Mouse (Mus musculus) hindbrain, embryonic 15.5 days (tissue): ENCODE measurements around the gene Psme2. TPM values are rescaled to one million over a fixed set of nuclear protein-coding genes. Genes with fewer than 3 reads are reported as not detected.

Experiments used
- ATAC-seq: fragments of 200-750 bp; cut with Nextera tagmentation; 2 replicates; pipeline ENCODE4 v1.8.0; 2017; ENCODE audit warnings: low read depth, moderate number of reproducible peaks, moderate TSS enrichment; ENCODE audit not compliant: low FRiP score
- H3K27ac ChIP-seq: fragments of 300-500 bp; sonication (generic); replicated peaks from 2 replicates; pipeline ENCODE4 v1.5.1; 2015; ENCODE audit warnings: mild to moderate bottlenecking, inconsistent platforms
- H3K27me3 ChIP-seq: fragments of 300-500 bp; sonication (generic); 2 replicates; pipeline ENCODE4 v1.6.1; 2015; ENCODE audit warnings: control low read depth, inconsistent platforms
- H3K36me3 ChIP-seq: fragments of 300-500 bp; sonication (generic); 2 replicates; pipeline ENCODE4 v1.6.1; 2015; ENCODE audit warnings: control low read depth, inconsistent platforms
- H3K4me1 ChIP-seq: fragments of 300-500 bp; sonication (generic); replicated peaks from 2 replicates; pipeline ENCODE4 v1.6.1; 2015; ENCODE audit warnings: control low read depth, inconsistent platforms
- H3K4me2 ChIP-seq: fragments of 300-500 bp; sonication (generic); 2 replicates; pipeline ENCODE4 v1.6.1; 2015; ENCODE audit warnings: moderate library complexity, mild to moderate bottlenecking, inconsistent platforms
- H3K4me3 ChIP-seq: fragments of 300-500 bp; sonication (generic); 2 replicates; pipeline ENCODE4 v1.5.1; 2015; ENCODE audit warnings: mild to moderate bottlenecking, inconsistent platforms
- H3K9ac ChIP-seq: fragments of 300-500 bp; sonication (generic); 2 replicates; pipeline ENCODE4 v1.6.1; 2015; ENCODE audit warnings: inconsistent platforms
- H3K9me3 ChIP-seq: fragments of 300-500 bp; sonication (generic); 2 replicates; pipeline ENCODE4 v1.6.1; 2016; ENCODE audit warnings: control low read depth, inconsistent platforms
- WGBS: fragments of 180-500 bp; shearing (Covaris S2); methylation state at CpG from one replicate; pipeline ENCODE4 v1.1.7; 2015; 5-methylcytosine and 5-hydroxymethylcytosine counted together
- polyA plus RNA-seq: library from polyadenylated mRNA; unstranded; fragments of >200 nt; fragmentation: Nextera tagmentation; extraction: Ambion mirVana; gene quantifications from 2 replicates; pipeline ENCODE4 v1.2.1, GENCODE M21; 2015

Psme2 gene
- polyA plus RNA-seq: 178 and 204 TPM in 2 replicates

GRCm38 (mm10) chr14:55590748-55591330, at the start of gene Psme2:
TSS of gene Psme2 (minus strand) at chr14:55591113.
- WGBS: under 1% methylated on average over 21 of the region's 22 CpGs
- H3K27me3 ChIP-seq: no peaks in the 10 kb centered on the region
- peaks cover 26% of the 10 kb centered on the region for H3K36me3 ChIP-seq
- H3K9me3 ChIP-seq: no peaks in the 10 kb centered on the region
- H3K4me3 ChIP-seq: peak within 1 kb of the TSS; percentile 80
- H3K4me1 ChIP-seq: peaks cover 37% of the 10 kb centered on the region
- peak within 1 kb of the TSS; percentile 96 for H3K27ac ChIP-seq
- H3K4me2 ChIP-seq: peak within 1 kb of the TSS; percentile 87
- peak; percentile 95 for ATAC-seq
- H3K9ac ChIP-seq: peak within 1 kb of the TSS; percentile 78

- Histone ChIP-seq H3K27ac (no peak within 1 kb of the TSS), H3K4me1 (peaks cover 37% of the 10 kb centered on the region), H3K9me3 (no peaks in the 10 kb centered on the region), H3K9ac (no peak within 1 kb of the TSS), H3K27me3 (no peaks in the 10 kb centered on the region), H3K36me3 (peaks cover 47% of the 10 kb centered on the region), H3K4me3 (no peak within 1 kb of the TSS), H3K4me2 (no peak within 1 kb of the TSS)
- no peak for ATAC-seq
- 93% methylated on average over 9 of the region's 9 CpGs for WGBS
Observed at GRCm38 (mm10) chr14:55637795-55638194, 46.9 kb upstream of the Psme2 start, which contains the start of gene Gm49378. TSS of gene Gm49378 (minus strand) at chr14:55637895.

- peaks cover 70% of the 10 kb centered on the region for H3K36me3 ChIP-seq
- WGBS: 2% methylated on average over 33 of the region's 33 CpGs
Observed at GRCm38 (mm10) chr14:55635523-55636007, 44.7 kb upstream of the Psme2 start, which contains the start of gene Ipo4. TSS of gene Ipo4 (minus strand) at chr14:55635957.

GRCm38 (mm10) chr14:55634874-55635522, 44.1 kb upstream of the Psme2 start:
- peak overlapping the region; percentile 84 for H3K27ac ChIP-seq
- peak; percentile 78 for ATAC-seq
- peak overlapping the region; percentile 90 for H3K9ac ChIP-seq
- H3K4me2 ChIP-seq: peak overlapping the region; percentile 95
- 5% methylated on average over 23 of the region's 23 CpGs for WGBS
- peaks cover 25% of the 10 kb centered on the region for H3K4me1 ChIP-seq
- H3K4me3 ChIP-seq: peak overlapping the region; percentile 85
- no peaks in the 10 kb centered on the region for H3K9me3 ChIP-seq
- H3K36me3 ChIP-seq: peaks cover 69% of the 10 kb centered on the region
- no peaks in the 10 kb centered on the region for H3K27me3 ChIP-seq

More at GRCm38 (mm10) chr14:55635523-55636007, 44.7 kb upstream of the Psme2 start, which contains the start of gene Ipo4:
- Histone ChIP-seq H3K4me2 (peak within 1 kb of the TSS; percentile 95), H3K4me3 (peak within 1 kb of the TSS; percentile 85), H3K27ac (peak within 1 kb of the TSS; percentile 84), H3K4me1 (peaks cover 25% of the 10 kb centered on the region), H3K9me3 (no peaks in the 10 kb centered on the region), H3K27me3 (no peaks in the 10 kb centered on the region), H3K9ac (peak within 1 kb of the TSS; percentile 90)
- ATAC-seq: peak; percentile 89

- no peak overlapping the region for H3K4me3 ChIP-seq
- no peaks in the 10 kb centered on the region for H3K9me3 ChIP-seq
- H3K27ac ChIP-seq: no peak overlapping the region
- no peak for ATAC-seq
- H3K9ac ChIP-seq: no peak overlapping the region
- H3K36me3 ChIP-seq: peaks cover 90% of the 10 kb centered on the region
- no peak overlapping the region for H3K4me2 ChIP-seq
- H3K27me3 ChIP-seq: no peaks in the 10 kb centered on the region
- WGBS: 48% methylated on average over 5 of the region's 5 CpGs
- peaks cover 5% of the 10 kb centered on the region for H3K4me1 ChIP-seq
Observed at GRCm38 (mm10) chr14:55629312-55629711, 38.4 kb upstream of the Psme2 start.

GRCm38 (mm10) chr14:55628077-55628827, 37.3 kb upstream of the Psme2 start:
- Histone ChIP-seq H3K9me3 (no peaks in the 10 kb centered on the region), H3K27me3 (no peaks in the 10 kb centered on the region), H3K27ac (no peak overlapping the region), H3K4me2 (no peak overlapping the region), H3K36me3 (peaks cover 82% of the 10 kb centered on the region), H3K4me3 (no peak overlapping the region), H3K4me1 (no peaks in the 10 kb centered on the region), H3K9ac (no peak overlapping the region)
- ATAC-seq: no peak
- WGBS: 91% methylated on average over 27 of the region's 27 CpGs

- Histone ChIP-seq H3K9ac (peak overlapping the region; percentile 20; the same call in 1 of the 2 replicates), H3K4me1 (no peaks in the 10 kb centered on the region), H3K27me3 (no peaks in the 10 kb centered on the region), H3K9me3 (no peaks in the 10 kb centered on the region), H3K4me3 (peak overlapping the region; percentile 30), H3K4me2 (peak overlapping the region; percentile 42), H3K27ac (peak overlapping the region; percentile 39; the same call in 1 of the 2 replicates), H3K36me3 (no peaks in the 10 kb centered on the region)
- WGBS: 53% methylated on average over 22 of the region's 22 CpGs
- ATAC-seq: peak; percentile 29; the same call in 1 of the 2 replicates
Observed at GRCm38 (mm10) chr14:55618486-55619195, 27.7 kb upstream of the Psme2 start.

- Histone ChIP-seq H3K4me1 (no peaks in the 10 kb centered on the region), H3K36me3 (no peaks in the 10 kb centered on the region), H3K4me3 (peak within 1 kb of the TSS; percentile 30), H3K27me3 (no peaks in the 10 kb centered on the region), H3K9me3 (no peaks in the 10 kb centered on the region), H3K4me2 (peak within 1 kb of the TSS; percentile 42), H3K27ac (peak within 1 kb of the TSS; percentile 39), H3K9ac (peak within 1 kb of the TSS; percentile 20; the same call in 1 of the 2 replicates)
- WGBS: 22% methylated on average over 21 of the region's 21 CpGs
- peak; percentile 88 for ATAC-seq
Observed at GRCm38 (mm10) chr14:55617822-55618221, 26.9 kb upstream of the Psme2 start, which contains the start of gene Rec8. TSS of gene Rec8 (plus strand) at chr14:55618037.

- Histone ChIP-seq H3K4me3 (no peak overlapping the region), H3K9ac (no peak overlapping the region), H3K4me2 (no peak overlapping the region), H3K27me3 (no peaks in the 10 kb centered on the region), H3K9me3 (no peaks in the 10 kb centered on the region), H3K36me3 (no peaks in the 10 kb centered on the region), H3K4me1 (no peaks in the 10 kb centered on the region), H3K27ac (no peak overlapping the region)
- no peak for ATAC-seq
- 78% methylated on average over 2 of the region's 2 CpGs for WGBS
Observed at GRCm38 (mm10) chr14:55616844-55617243, 25.9 kb upstream of the Psme2 start.

- ATAC-seq: no peak
- Histone ChIP-seq H3K9me3 (no peaks in the 10 kb centered on the region), H3K4me1 (no peaks in the 10 kb centered on the region), H3K27ac (no peak overlapping the region), H3K9ac (no peak overlapping the region), H3K4me3 (no peak overlapping the region), H3K4me2 (no peak overlapping the region), H3K27me3 (no peaks in the 10 kb centered on the region), H3K36me3 (no peaks in the 10 kb centered on the region)
- 43% methylated on average over 2 of the region's 2 CpGs for WGBS
Observed at GRCm38 (mm10) chr14:55615876-55616275, 25.0 kb upstream of the Psme2 start.

- Histone ChIP-seq H3K9ac (no peak overlapping the region), H3K36me3 (peaks cover 3% of the 10 kb centered on the region), H3K4me3 (no peak overlapping the region), H3K9me3 (no peaks in the 10 kb centered on the region), H3K4me1 (no peaks in the 10 kb centered on the region), H3K27me3 (no peaks in the 10 kb centered on the region), H3K27ac (no peak overlapping the region), H3K4me2 (no peak overlapping the region)
- 82% methylated on average over 7 of the region's 7 CpGs for WGBS
- no peak for ATAC-seq
Observed at GRCm38 (mm10) chr14:55614565-55615178, 23.8 kb upstream of the Psme2 start.
